Mouse (Mus musculus) hindbrain, embryonic 13.5 days (tissue): Measurements from ENCODE around the gene Tmem121b. TPM values are rescaled to one million over a fixed set of nuclear protein-coding genes. Genes with fewer than 3 reads are reported as not detected.

Experiments
- ATAC-seq: fragments of 200-750 bp; cut with Nextera tagmentation; 2 replicates; pipeline ENCODE4 v1.8.0; 2017; ENCODE audit warnings: moderate TSS enrichment; ENCODE audit not compliant: low FRiP score
- H3K27ac ChIP-seq: fragments of 300-500 bp; sonication (generic); 2 replicates; pipeline ENCODE4 v1.5.1; 2015; ENCODE audit warnings: inconsistent platforms, mild to moderate bottlenecking, moderate library complexity
- H3K27me3 ChIP-seq: fragments of 300-500 bp; sonication (generic); 2 replicates; pipeline ENCODE4 v1.6.1; 2015; ENCODE audit warnings: mild to moderate bottlenecking, inconsistent platforms
- H3K36me3 ChIP-seq: fragments of 300-500 bp; sonication (generic); 2 replicates; pipeline ENCODE4 v1.6.1; 2015; ENCODE audit warnings: mild to moderate bottlenecking, inconsistent platforms
- H3K4me1 ChIP-seq: fragments of 300-500 bp; sonication (generic); replicated peaks from 2 replicates; pipeline ENCODE4 v1.6.1; 2015; ENCODE audit warnings: inconsistent platforms
- H3K4me2 ChIP-seq: fragments of 300-500 bp; sonication (generic); 2 replicates; pipeline ENCODE4 v1.6.1; 2015; ENCODE audit warnings: inconsistent platforms, mild to moderate bottlenecking, moderate library complexity
- H3K4me3 ChIP-seq: fragments of 300-500 bp; sonication (generic); 2 replicates; pipeline ENCODE4 v1.5.1; 2015; ENCODE audit warnings: mild to moderate bottlenecking, inconsistent platforms
- H3K9ac ChIP-seq: fragments of 300-500 bp; sonication (generic); 2 replicates; pipeline ENCODE4 v1.6.1; 2015; ENCODE audit warnings: mild to moderate bottlenecking, inconsistent platforms
- H3K9me3 ChIP-seq: fragments of 300-500 bp; sonication (generic); 2 replicates; pipeline ENCODE4 v1.6.1; 2016; ENCODE audit warnings: inconsistent platforms
- WGBS: fragments of 180-500 bp; shearing (Covaris S2); methylation state at CpG from one replicate; pipeline ENCODE4 v1.1.7; 2015; 5-methylcytosine and 5-hydroxymethylcytosine counted together
- polyA plus RNA-seq: library from polyadenylated mRNA; unstranded; fragments of >200 nt; fragmentation: Nextera tagmentation; extraction: Ambion mirVana; gene quantifications from 2 replicates; pipeline ENCODE4 v1.2.1, GENCODE M21; 2015

Tmem121b gene
- polyA plus RNA-seq, 1 experiment from 2014 or later: 3.9 TPM

GRCm38 (mm10) chr6:120457751-120458150 is 35.9 kb downstream of the Tmem121b start:
- no peak overlapping the region for H3K4me2 ChIP-seq
- no peak overlapping the region for H3K4me3 ChIP-seq
- peaks cover 18% of the 10 kb centered on the region for H3K27me3 ChIP-seq
- H3K9me3 ChIP-seq: no peaks in the 10 kb centered on the region
- H3K27ac ChIP-seq: no peak overlapping the region
- WGBS: 94% methylated on average over 5 of the region's 5 CpGs
- no peaks in the 10 kb centered on the region for H3K36me3 ChIP-seq
- no peak for ATAC-seq
- H3K4me1 ChIP-seq: peaks cover under 1% of the 10 kb centered on the region; the same call in 1 of the 2 replicates
- H3K9ac ChIP-seq: no peak overlapping the region

GRCm38 (mm10) chr6:120457074-120457473 is 36.5 kb downstream of the Tmem121b start:
- 71% methylated on average over 7 of the region's 7 CpGs for WGBS

GRCm38 (mm10) chr6:120454627-120455077 is 39.0 kb downstream of the Tmem121b start:
- no peak overlapping the region for H3K27ac ChIP-seq
- no peaks in the 10 kb centered on the region for H3K4me1 ChIP-seq
- H3K4me2 ChIP-seq: no peak overlapping the region
- no peaks in the 10 kb centered on the region for H3K27me3 ChIP-seq
- no peaks in the 10 kb centered on the region for H3K9me3 ChIP-seq
- H3K4me3 ChIP-seq: no peak overlapping the region
- H3K9ac ChIP-seq: no peak overlapping the region
- WGBS: 69% methylated on average over 11 of the region's 11 CpGs
- ATAC-seq: no peak
- H3K36me3 ChIP-seq: no peaks in the 10 kb centered on the region

More at GRCm38 (mm10) chr6:120457074-120457473, 36.5 kb downstream of the Tmem121b start:
- Histone ChIP-seq H3K27ac (no peak overlapping the region), H3K4me3 (no peak overlapping the region), H3K27me3 (peaks cover 11% of the 10 kb centered on the region), H3K4me2 (no peak overlapping the region), H3K9ac (no peak overlapping the region), H3K9me3 (no peaks in the 10 kb centered on the region), H3K36me3 (no peaks in the 10 kb centered on the region), H3K4me1 (no peaks in the 10 kb centered on the region)
- ATAC-seq: no peak

- ATAC-seq: no peak
- 95% methylated on average over 3 of the region's 3 CpGs for WGBS
- Histone ChIP-seq H3K27me3 (no peaks in the 10 kb centered on the region), H3K9ac (no peak overlapping the region), H3K36me3 (no peaks in the 10 kb centered on the region), H3K27ac (no peak overlapping the region), H3K4me1 (no peaks in the 10 kb centered on the region), H3K9me3 (no peaks in the 10 kb centered on the region), H3K4me2 (no peak overlapping the region), H3K4me3 (no peak overlapping the region)
Measured at GRCm38 (mm10) chr6:120453556-120453955, 40.1 kb downstream of the Tmem121b start.

GRCm38 (mm10) chr6:120453103-120453445 is 40.5 kb downstream of the Tmem121b start:
- Histone ChIP-seq H3K4me1 (no peaks in the 10 kb centered on the region), H3K9ac (no peak overlapping the region), H3K4me2 (no peak overlapping the region), H3K27me3 (no peaks in the 10 kb centered on the region), H3K36me3 (no peaks in the 10 kb centered on the region), H3K27ac (no peak overlapping the region), H3K9me3 (no peaks in the 10 kb centered on the region), H3K4me3 (no peak overlapping the region)
- no peak for ATAC-seq
- 84% methylated on average over 5 of the region's 5 CpGs for WGBS

GRCm38 (mm10) chr6:120452384-120453102 is 41.1 kb downstream of the Tmem121b start:
- WGBS: 88% methylated on average over 11 of the region's 11 CpGs
- no peak for ATAC-seq
- H3K4me1 ChIP-seq: no peaks in the 10 kb centered on the region
- no peak overlapping the region for H3K9ac ChIP-seq
- H3K4me2 ChIP-seq: no peak overlapping the region
- no peaks in the 10 kb centered on the region for H3K36me3 ChIP-seq
- no peak overlapping the region for H3K27ac ChIP-seq
- no peaks in the 10 kb centered on the region for H3K9me3 ChIP-seq
- no peak overlapping the region for H3K4me3 ChIP-seq
- no peaks in the 10 kb centered on the region for H3K27me3 ChIP-seq

- no peak overlapping the region for H3K4me2 ChIP-seq
Measured at GRCm38 (mm10) chr6:120450208-120450607, 43.4 kb downstream of the Tmem121b start.

GRCm38 (mm10) chr6:120443363-120444355 is 49.9 kb downstream of the Tmem121b start:
- ATAC-seq: no peak
- Histone ChIP-seq H3K27me3 (no peaks in the 10 kb centered on the region), H3K4me1 (no peaks in the 10 kb centered on the region), H3K4me3 (no peak overlapping the region), H3K4me2 (no peak overlapping the region), H3K9ac (no peak overlapping the region), H3K36me3 (peaks cover 34% of the 10 kb centered on the region), H3K9me3 (no peaks in the 10 kb centered on the region), H3K27ac (no peak overlapping the region)
- WGBS: 87% methylated on average over 14 of the region's 14 CpGs

More at GRCm38 (mm10) chr6:120450208-120450607, 43.4 kb downstream of the Tmem121b start:
- H3K4me1 ChIP-seq: no peaks in the 10 kb centered on the region
- 87% methylated on average over 3 of the region's 3 CpGs for WGBS
- no peaks in the 10 kb centered on the region for H3K36me3 ChIP-seq
- H3K9ac ChIP-seq: no peak overlapping the region
- no peak for ATAC-seq
- H3K27ac ChIP-seq: no peak overlapping the region
- H3K9me3 ChIP-seq: no peaks in the 10 kb centered on the region
- H3K4me3 ChIP-seq: no peak overlapping the region
- no peaks in the 10 kb centered on the region for H3K27me3 ChIP-seq

GRCm38 (mm10) chr6:120442171-120442749 is 51.3 kb downstream of the Tmem121b start:
- no peak overlapping the region for H3K9ac ChIP-seq
- H3K27ac ChIP-seq: no peak overlapping the region
- H3K27me3 ChIP-seq: no peaks in the 10 kb centered on the region
- no peak for ATAC-seq
- peaks cover 44% of the 10 kb centered on the region for H3K36me3 ChIP-seq
- WGBS: 93% methylated on average over 4 of the region's 4 CpGs
- no peaks in the 10 kb centered on the region for H3K9me3 ChIP-seq
- H3K4me2 ChIP-seq: no peak overlapping the region
- no peaks in the 10 kb centered on the region for H3K4me1 ChIP-seq
- no peak overlapping the region for H3K4me3 ChIP-seq

Other genes starting within 250 kb of the Tmem121b start
- gene D330020A13Rik, start 199.4 kb downstream of the Tmem121b start, polyA plus RNA-seq: 0.18 TPM in 1 of 2 replicates, not detected in the other
- 0.09 and 0.27 TPM in 2 replicates for gene B4galnt3, start 199.2 kb downstream of the Tmem121b start, polyA plus RNA-seq
- gene Kdm5a, start 129.7 kb downstream of the Tmem121b start, polyA plus RNA-seq: 45.6 and 47.3 TPM in 2 replicates
- 13.2 and 14.2 TPM in 2 replicates for gene Ccdc77, start 129.4 kb downstream of the Tmem121b start, polyA plus RNA-seq
- 8.9 and 9.8 TPM in 2 replicates for gene Il17ra, start 30.6 kb downstream of the Tmem121b start, polyA plus RNA-seq
- gene Hdhd5, start 37.5 kb upstream of the Tmem121b start, polyA plus RNA-seq: 13.2 and 15.1 TPM in 2 replicates
- gene Cecr2, start 172.6 kb upstream of the Tmem121b start, polyA plus RNA-seq: 4.7 and 5.7 TPM in 2 replicates